Mouse (Mus musculus) layer of hippocampus, postnatal 14 days (tissue): ENCODE data around the gene Adamts20. TPM values are rescaled to one million over a fixed set of nuclear protein-coding genes. Genes with fewer than 3 reads are reported as not detected.
A peak's percentile ranks its signal among the peaks of the same experiment; 100 is the strongest.
"Not testable (repeated sequence)": the region's sequence is repeated elsewhere in the genome, so short reads cannot be mapped to it uniquely, and the experiment has no call there.

ENCODE experiments used
- DNase-seq, 2 experiments: peaks; one replicate each; pipeline ENCODE4 v3.0.0; 2021 to 2022; ENCODE audit warnings: low spot score in 2 of 2, mixed read lengths in 1 of 2
- total RNA-seq, 2 experiments: library from RNA; stranded (reverse); gene quantifications; 2 replicates each; pipeline ENCODE4 v1.2.3; 2021

The Adamts20 gene
- total RNA-seq, 2 experiments from 2014 or later: 14.2 to 16.2 TPM

DNA sequence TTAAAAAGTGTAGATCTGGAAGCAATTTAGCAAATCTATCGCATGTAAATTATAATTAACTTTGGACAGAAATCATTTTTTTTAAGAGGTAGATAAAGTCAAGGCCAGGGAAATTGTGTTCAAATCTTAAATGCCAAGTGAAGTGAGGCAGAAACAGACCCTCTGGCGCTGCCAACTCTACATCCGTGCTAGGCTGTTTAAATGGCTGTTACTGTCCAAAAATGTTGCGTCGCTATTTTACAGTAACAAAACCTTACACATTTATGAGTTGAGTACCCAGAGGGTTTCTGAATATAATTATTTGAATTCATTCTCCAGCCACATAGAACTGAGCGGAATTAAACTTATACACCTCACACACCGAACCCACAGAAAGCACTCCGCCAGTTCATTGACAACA, 13.6 kb downstream of the Adamts20 start:
- no peak for DNase-seq

DNA sequence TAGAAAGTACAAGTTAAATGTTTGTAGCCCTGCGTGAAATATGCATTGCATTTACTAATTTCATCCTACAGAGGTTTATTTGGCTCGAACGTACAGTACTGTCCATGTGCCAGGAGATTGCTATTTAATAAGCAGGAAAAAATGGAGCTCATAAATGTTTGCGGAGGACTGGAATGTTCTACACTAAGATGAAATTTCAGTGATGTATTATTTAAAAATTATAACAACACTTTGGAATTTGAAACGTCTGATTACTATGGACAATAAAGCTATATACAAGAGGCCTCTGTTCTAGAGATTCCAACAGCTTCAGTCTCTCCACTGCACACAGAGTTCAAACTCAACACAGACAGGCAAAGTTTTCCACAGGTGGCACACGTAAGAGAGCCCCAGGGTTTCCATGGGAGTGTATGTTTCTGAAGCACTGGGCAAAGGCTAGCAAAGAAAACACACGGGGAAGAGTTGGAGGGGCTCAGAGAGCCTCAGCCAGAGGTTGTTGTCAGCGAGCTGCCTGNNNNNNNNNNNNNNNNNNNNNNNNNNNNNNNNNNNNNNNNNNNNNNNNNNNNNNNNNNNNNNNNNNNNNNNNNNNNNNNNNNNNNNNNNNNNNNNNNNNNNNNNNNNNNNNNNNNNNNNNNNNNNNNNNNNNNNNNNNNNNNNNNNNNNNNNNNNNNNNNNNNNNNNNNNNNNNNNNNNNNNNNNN, 20.6 kb downstream of the Adamts20 start:
- DNase-seq: no peak

DNA sequence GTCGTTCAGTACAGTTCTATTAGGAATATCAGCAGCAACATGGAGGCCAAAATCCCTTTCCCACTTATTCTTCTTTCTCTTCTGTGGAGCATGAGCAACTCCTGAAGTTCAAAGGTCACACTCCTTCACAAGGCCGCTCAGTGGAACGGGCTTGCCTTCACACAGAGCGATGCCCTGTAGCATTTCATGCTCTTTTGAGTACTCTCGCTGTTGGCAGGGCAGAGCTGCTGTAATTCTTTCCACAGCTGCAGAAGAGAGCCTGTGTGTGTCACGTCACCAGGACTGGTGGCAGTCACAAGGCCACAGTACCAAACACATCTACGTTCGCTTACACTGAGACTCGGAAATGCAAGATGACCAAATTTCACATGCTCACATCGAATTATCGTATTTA, 21.2 kb downstream of the Adamts20 start:
- DNase-seq: no peak

DNA sequence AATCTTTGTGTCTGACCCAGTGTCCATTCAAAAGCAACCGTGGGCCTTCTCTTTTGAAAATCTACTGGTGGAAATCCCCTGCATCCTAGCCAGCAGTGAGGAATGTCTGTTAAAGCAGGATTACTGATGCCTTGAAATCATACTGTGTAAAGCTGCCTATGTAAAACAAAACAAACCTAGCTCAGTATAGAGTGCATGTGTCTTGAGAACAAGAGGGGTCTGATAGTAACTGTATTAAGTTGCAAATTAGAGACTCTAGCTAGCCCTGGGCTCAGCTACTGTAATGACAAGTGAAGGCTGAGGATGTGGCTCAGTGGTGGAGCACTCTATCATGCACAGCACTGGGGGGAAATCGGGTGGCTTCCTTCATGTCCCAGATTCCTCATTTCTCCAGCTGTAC, 22.2 kb downstream of the Adamts20 start:
- DNase-seq: no peak

DNA sequence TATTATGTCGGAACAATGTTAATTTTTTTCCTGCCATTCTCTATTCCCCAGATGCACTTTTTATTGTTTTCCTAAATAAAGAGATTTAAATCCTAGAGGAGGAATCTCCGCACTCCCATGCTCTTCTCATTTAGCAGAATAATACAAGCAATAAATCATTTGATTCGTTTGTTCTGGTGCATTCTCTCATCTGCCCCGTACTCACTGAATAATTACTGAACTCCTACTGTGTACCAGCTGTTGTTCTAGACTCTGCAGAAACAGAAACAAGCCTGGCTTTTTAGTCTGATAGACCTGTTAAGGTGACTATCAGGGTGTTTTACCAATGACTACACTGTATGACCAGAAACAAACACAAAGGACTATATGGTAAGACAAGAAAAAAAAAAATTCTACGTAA, 29.7 kb downstream of the Adamts20 start:
- no peak for DNase-seq

DNA sequence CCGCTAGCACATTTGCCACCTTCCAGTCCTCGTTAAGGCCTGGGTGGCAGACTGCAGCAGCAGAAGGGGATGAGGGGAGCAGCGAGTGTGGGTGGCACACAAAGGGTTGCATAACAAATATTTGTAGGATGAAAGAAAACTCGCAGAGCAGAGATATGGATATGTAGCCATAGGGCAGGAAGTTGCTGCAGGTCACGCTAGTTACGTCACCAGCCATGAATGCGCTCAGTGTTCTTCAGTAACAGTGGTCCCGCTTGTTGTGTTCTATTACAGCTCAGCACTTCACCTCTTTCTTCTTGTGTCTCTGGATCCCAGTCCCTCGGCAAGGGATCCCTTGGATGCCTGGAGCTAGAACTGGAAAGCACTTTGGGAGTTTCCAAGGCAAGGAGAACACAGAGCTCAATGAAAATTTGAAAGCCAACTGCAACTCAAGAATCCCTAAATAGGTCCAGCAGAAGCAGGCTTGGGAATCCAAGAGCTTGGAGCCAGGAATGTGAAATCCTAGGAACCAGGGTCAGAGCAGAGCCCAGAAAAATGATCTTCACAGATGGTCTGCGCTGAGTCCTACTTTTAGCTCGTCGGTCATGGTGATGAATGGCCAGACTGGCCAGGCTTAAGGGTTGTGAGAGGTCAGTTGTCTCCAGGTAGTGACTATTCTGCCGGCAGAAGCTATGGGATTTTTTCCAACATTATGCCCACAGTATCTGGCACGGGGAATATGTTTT, 34.4 kb downstream of the Adamts20 start:
- DNase-seq: peak; percentile 21 to 50

DNA sequence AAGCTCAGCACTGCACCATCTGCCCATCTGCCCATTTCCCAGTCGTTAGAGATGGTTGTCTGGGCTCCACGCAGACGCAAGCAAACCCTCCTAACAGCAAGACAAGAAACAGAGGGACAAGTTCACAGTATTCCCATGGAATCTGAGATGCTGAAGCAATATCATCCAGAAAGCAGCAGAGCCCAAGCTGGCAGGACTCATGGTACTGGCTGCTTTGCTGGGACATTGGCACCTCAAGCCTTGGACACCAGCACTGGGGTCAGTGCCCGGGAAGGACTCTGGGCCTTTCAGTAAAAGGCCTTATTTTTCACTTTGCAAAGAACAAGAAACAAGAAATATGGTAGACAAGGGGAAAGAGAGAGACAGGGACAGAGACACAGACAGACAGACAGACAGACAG, 36.5 kb downstream of the Adamts20 start:
- DNase-seq: peak in 1 of 2 experiments; percentile 65

DNA sequence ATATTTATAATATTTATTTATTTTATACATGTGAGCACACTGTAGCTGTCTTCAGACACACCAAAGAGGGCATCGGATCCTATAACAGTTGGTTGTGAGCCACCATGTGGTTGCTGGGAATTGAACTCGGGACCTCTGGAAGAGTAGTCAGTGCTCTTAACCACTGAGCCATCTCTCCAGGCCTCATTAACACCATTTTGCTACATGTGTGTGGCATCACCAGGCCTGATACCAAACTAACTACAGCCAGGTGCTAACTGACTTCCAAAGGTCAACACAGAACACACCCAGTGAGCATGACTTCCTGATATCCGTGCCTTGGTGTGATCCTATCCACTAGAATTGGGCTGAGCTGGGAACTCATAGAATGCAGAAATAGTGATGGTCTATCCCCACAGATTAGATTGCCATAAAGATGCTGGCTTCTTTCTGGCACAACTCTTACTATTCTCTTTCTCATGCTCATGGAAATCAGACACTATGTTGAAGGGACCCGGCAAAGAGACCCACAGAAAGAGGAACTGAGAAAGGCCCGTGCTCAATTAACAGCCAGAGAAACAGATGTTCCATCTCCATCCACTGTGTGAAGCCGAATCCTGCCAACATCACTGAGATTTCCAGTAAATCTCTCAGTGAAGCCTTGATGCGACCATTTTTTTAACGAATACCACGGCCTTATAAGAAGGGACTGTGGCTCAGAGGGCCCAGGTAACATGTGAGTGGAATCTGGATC, 37.6 kb downstream of the Adamts20 start:
- DNase-seq: no peak

DNA sequence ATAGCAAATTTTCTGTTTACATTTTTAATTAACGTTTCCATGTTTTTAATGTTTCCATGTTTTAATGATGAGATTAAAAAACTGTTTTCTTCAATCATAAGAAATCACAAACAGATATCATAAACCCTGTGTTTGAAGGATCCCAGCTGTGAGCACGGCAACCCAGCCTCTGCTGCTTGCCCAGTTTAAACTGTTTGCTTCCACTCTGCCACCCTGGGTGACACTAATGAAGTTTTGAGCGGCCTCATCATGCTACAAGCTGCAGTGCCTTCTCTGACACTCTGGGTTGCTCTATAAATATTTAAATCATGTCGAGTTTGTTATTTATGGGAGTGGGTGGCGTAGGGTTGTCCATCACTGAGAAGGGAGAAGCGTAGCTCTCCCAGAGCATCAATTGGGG, 44.7 kb downstream of the Adamts20 start:
- no peak for DNase-seq

DNA sequence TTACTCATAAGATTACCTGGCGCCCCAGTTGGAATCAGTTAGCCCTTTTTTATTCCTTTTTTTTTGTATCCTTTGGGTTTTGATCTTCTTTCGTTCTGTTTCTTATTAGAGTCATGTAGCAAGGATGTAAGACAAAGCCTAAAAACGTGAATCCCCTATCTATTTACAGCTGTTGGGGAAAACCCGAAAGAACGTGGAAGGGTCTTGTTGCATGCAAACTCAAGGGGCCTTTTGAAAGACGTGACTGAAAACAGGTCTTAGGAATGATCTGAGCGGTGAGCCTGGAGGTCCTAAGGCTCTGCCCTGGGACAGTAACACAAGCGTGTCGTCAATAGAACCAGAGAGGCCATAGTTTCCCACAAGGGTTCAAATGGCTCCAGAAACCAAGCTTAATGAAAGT, 46.1 kb downstream of the Adamts20 start:
- no peak for DNase-seq

DNA sequence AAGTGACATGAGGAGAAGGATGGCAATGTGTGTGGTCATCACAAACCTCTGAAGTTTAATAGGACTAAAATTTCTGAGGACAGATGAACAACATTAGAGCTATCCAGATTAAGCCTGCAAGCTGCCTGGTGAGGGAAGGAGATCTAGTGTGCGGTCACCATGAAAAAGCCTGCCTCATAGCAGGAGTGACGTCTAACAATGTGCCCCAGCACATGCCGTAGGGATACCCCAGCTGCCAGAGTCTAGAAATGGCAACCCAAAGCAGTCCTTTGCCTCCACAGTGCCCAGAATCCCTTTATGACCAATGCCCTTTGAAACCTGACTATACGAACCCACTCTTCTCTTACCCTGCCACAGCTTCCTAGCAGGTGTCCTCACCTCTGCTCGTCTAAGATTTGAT, 46.8 kb downstream of the Adamts20 start:
- no peak for DNase-seq

DNA sequence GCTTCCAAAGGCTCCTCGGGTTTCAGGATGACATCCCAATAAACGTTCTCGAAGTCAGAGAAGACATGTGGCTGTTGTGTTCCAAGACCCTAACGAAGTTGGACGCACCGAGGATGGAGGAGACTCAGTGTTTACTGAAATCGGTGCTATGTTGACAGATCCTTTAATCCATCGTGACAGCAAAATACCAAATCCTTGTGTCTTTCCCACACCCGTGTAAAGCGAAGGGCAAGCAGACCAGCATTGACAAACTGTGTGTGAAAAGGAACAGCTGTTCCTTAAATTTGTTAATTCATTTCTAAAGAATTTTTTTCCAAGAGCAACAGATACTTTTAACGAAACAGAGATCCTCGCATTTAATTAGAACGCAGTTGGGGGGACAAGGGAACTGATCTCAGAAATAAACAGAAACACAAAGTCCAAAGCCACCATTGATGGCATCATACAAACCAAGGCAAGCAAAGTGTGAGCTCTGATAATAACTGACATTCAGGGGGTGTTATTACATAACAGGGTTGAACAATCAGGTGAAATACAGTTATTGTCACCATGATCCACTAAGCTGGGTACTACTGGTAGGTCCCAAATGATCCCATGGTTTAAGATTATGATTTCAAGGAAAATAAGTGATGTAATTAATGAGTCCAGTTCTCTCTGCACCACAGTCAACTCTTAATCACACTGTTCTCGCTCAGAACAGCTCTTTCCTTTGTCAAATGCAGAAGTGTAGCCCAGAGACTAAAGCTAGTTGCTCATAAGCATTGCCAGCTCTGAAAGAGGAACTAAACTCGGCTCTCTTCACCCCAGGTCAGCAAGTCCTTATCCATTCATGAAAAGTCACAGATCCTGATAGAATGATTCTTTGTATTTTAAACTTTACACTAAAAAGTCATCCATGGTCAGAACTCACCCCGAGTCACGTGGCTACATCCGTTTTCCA, 47.7 kb downstream of the Adamts20 start:
- DNase-seq: no peak

DNA sequence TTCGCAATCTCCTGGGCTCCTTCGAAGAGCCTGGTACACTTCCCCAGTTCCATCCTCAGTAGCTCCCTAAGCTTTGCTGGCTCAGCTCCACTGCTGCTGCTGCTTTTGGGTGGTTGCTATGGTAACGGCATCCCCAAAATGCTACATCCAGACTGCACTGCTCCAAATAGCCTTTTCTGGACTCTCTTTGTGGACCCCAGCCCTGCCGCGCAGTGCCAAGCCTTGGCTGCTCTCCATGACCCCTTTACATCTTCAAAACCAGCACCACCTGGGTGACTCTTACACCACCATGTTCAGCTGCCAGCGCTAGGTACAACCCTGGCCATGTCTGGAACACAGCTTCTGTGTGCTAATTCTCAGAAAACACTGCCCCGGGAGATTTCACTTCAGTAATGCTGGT, 55.4 kb downstream of the Adamts20 start:
- DNase-seq: peak; percentile 51 to 75

DNA sequence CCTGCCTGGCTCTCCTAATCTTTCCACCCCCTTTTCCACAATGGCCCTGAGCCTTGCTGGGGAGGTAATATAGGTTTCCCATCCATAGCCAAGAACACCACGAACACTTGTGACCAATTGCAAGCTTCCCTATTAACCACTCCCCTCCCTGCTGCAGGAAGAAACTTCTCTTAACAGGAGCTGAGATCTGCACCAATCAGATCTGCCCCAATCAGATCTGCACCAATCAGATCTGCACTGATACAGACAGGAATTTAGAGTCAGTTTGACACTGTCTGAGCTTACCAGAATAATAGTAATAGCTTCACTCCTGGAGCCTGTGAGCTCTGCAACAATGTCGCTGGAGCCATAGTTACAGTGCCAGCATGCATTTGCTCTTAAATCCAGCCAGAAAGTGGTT, 58.9 kb downstream of the Adamts20 start:
- no peak for DNase-seq

DNA sequence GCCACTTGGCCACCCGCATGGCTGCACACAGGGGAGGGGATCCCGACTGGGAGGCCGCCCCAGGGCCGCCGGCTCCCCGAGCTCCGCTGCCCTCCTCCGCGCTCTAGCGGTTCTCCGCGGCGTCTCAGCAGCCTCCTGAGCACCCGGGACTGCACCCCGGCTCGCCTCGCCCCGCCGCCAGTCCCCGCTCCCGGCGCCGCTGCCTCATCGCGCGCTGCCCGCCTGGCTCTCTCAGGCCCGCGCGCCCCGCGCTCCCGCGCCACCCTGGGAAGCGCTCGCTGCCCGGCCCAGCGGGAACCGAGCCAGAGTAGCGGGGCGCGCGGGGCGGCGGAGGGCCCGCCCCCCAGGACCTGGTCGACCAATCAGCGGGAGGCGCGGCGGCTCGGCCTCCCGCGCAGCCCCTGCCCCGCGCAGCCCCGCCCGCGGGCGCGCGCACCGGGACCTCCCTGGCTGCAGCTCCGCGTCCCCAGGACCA, 61.1 kb downstream of the Adamts20 start:
- DNase-seq: peak; percentile 86 to 90

DNA sequence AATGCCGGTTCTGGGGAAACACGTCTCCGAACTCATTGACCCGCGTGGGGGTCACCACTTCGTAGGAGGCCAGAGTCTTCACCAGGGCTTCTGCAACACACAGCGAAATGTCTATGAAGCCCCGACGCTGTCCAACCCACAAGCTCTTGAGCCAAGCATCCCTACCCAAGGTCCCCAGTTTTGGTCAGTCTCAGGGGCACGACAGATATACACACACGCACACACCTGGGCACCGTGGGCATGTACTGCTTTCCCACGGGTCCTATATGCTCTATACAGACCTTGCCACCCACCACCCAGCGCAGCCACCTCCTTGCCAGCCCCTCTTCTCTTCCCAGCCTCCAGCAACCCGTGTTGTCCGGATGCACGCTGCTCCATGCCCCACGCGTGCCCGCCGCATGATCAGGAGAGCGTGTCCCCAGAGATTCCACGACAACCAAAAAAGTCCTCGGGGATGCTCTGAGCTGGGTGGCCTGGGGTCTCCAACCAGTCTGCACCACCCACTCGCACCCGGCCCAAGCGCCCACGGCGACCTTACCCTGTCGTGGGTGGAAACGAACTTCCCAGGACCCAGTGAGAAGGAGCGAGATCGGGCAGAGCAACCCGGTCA, 61.7 kb downstream of the Adamts20 start:
- DNase-seq: no peak

DNA sequence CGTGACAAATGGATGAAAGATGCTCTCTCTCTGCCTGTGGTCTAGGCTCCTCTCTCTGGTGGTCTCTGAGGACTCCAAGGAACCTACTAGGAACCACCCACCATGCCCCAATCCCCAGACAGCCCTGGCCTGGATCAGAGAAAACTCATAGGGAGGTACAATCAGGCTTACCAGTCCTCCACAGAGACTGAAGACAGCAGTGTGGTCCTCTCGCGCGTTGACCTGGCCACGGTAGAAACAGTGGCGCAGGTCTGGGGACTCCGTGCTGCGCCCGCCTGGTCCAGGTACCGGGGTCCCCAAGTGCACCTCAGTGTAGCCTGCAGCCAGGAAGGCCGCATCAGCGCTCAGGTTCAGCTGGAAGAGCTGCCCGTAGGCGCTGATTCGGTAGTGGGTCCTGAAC, 62.2 kb downstream of the Adamts20 start:
- DNase-seq: no peak

DNA sequence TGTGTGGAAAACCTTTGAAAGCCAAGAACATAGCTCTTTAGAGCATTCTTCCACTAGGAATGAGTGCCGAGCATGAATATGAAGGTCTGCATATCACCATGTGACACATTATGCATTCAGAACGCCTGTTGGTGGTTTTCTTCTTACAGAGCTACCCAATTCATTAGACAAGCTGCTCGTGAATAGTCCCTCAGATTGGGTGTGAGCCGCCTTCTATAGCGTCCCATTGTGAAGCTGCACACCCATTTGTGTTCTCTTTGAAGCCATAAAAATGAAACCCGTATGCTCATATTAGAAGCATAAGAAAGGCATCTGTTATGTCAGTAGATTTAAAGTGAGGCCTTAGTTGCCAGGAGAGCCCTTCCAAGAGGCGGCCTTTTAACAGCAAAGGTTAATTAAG, 72.5 kb downstream of the Adamts20 start:
- no peak for DNase-seq

DNA sequence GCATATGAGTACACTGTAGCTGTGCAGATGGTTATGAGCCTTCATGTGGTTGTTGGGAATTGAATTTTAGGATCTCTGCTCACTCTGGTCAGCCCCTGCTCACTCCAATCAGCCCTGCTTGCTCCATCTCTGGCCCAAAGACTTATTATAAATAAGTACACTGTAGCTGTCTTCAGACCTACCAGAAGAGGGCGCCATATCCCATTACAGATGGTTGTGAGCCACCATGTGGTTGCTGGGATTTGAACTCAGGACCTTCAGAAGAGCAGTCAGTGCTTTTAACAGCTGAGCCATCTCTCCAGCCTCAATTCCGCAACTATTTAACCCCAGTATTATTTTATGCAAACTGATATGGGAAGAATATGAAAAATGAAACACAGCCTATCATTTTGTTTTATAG, 75.1 kb downstream of the Adamts20 start:
- not testable (repeated sequence) for DNase-seq

DNA sequence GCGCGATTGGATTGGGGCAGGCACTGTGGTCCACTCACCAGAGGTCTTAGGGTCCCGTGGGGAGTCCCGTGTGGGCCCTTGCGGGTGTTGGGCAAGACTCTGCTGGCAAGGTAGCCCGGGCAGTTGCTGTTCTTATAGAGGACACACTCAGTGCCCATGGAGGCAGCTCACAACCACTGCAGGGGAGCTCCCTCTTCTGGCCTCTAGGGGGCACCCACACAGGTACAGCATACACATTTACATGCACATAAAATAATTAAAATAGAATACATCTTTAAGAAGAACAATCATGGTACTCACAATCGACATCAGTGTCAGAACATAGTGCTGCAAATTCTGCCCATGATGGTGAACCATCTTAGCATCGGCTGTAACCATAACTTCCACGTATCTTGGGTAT, 85.8 kb downstream of the Adamts20 start:
- DNase-seq: no peak

DNA sequence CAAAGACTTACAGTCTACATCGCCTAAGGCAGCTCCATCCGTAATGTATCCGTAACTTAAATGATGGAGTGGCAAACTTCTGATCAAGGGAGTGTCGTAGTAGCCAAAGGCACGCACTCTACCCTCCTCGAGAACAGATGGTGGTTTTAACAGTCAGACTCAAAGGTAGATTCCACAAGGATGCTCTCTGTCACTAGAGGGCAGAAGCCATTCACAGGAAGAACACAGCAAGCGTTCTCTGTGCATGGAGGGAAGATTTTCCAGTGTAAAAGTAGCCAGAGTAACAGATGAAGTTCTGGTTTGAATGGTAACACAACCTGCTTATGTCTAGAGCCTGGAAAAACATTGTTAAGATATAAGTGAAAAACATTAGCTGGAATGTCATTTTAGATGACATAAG, 92.7 kb downstream of the Adamts20 start:
- DNase-seq: peak in 1 of 2 experiments; percentile 12
